Mouse (Mus musculus): ENCODE data around the gene Zfp981.
"Not testable (repeated sequence)": the region's sequence is repeated elsewhere in the genome, so short reads cannot be mapped to it uniquely, and the experiment has no call there.

Zfp981 gene

DNA sequence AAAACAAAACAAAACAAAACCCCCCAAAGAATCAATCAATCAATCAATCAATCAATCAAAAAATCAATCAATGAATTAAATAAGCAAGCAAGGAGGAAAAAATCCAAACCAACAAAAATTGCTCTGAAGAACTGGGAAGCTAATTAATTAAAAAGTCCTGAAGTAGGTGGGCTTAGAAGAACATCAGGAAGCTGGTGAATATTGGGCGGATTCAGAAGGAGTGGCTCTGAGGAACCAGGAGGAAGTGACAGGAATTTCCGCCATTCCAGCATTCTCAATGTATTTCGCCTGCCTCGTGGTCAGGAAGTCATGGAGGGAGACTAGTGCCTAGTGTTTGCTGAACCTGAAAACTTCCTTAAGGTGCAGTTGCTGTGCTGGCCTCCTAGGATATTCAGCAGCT, at the start of gene Zfp981:
Zfp981 (plus strand) TSS at position 301 of the 400 bp plus-strand sequence.
- not testable (repeated sequence) for DNase-seq

DNA sequence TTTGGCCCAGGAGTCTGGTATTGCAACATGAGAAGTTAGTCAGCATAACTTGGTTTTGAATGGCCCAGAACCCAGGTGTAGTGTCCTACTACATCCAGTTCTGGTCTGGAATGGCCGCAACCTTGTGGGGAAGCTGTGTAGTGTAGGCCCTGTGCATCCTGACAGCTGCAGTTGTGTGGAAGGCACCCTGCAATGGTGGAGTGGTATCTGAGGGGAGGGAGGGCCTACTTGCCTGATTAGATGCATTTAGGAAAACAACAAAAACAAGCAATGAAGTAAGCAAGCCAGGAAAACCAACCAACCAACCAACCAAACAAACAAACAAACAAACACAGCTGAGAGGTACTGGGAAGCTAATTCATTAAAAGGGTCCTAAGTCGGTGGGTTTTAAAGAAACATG, 49.3 kb upstream of the Zfp981 start:
- not testable (repeated sequence) for DNase-seq

DNA sequence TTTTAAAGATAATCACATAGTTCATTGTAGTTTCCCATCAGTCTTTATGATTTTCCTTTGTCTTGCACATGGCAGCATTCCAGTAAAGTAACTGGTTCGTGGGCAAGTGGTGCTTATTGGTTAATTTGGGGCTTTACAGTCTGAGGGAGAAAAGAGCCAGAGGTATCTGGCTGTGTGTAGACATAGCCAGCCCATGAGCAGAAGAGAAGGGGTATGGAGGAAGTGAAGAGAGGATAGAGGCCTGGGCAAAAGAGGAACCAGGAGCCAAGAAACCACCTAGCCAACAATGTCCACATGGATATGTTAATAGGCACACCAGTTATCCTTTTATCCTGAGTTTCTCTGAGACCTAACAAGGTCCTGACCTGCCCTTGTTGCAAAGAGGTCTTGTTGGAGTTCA, 47.7 kb upstream of the Zfp981 start:
- not testable (repeated sequence) for DNase-seq

DNA sequence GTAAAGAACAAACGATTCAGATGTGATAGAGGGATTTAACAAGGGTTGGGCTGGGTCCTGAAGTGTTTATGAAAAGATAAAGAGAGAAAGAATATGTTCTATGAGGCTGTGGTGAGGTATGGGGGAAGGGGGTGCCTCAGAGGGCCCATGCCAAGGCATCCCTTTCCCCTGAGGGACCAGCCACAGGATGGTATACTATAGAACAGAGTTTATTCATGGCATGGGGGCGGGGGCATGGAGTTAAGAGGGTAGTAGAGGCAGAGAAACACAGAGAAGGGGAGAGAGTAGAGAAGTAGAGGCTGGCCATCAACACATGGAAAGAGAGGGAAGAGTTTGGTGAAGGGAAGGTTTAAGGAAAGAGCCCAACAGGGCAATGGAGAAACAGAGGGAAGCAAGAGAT, 46.9 kb upstream of the Zfp981 start:
- no peak for DNase-seq

DNA sequence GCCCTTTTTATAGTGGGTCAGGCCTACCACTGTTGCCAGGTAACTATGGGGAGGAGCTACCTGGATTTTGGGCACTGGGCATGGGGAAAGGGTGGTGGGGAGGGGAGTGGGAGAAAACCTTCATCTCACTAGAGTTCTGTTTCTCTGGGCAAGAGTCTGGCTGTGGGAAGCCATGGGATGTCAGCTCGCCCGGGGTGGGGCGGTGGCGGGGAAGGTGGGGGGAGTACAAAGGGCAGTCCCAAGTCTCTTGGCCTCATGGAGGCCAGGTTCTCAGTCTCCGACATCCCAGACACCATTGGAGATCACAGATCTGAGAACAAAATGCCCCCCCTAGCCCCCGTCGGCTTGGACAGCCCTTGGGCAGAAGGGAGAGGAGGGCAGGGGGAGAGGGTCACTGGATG, 46.5 kb upstream of the Zfp981 start:
- DNase-seq: peak; percentile 14

DNA sequence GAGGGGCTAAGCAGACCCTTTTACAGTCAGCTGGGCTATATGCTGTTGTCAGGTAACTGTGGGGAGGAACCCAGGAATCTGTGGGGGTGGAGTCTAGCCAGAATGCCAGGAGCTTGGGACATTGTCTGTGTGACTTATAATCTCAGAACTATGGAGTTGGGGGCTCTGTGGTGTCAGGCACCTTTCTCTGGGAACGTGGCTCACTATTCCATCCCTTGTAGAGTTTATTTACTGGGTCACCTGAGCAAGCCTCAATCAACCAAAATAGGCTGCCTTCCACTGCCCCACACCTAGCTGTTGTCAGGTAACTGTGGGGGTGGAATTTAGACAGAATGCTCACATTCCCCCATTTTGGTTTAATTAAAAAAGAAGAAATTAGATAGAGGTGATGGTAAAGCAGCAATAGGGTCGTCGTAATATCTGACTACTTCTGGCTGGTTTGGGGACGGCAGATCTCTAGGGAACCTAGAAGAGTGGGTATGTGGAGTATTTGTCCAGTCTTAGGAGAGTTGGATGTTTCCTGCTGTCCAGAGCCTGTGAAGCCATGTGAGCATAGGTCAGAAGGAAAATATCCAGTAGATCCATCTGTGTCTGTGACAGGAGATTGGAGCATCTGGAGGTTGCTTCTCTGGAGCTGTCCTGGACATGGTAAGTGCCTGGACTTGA, 45.6 kb upstream of the Zfp981 start:
- DNase-seq: no peak

DNA sequence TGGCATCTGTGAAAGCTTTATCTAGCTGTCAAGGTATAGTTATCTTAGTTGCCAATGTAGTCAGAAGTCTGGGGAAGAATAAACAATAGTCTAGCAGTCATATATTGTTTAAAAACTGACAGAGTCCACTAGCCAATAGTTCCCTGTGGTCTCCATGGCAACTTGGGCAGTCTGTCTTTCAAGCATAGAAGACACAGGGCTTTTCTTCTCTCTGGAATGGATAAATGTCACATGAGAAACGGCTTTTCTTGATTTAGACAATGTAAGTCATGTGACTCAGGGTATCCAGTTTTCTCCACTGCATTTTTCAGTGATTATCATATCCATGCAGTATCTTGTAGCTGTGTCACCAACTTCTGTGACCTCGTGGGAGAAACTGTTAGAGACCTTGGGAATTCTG, 44.7 kb upstream of the Zfp981 start:
- DNase-seq: no peak

DNA sequence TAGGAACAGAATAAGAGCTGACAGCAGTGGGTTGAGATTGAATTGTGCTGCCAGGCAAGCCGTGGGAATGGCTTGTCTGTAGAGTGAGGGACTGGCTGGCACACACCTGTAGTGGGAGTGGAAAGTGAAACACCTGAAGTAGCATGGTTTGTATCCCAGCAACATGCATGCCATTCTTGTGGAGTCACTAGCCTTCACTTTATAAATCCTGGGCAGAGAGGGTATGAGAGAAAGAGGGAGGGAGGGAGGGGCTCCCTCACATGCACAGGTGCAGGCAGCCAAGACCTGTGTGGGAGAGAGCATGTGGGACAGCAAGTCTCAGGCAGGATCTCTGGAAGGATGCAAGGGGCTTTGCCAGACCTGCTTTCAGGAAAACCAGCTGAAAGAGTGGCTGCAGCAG, 44.1 kb upstream of the Zfp981 start:
- DNase-seq: no peak

DNA sequence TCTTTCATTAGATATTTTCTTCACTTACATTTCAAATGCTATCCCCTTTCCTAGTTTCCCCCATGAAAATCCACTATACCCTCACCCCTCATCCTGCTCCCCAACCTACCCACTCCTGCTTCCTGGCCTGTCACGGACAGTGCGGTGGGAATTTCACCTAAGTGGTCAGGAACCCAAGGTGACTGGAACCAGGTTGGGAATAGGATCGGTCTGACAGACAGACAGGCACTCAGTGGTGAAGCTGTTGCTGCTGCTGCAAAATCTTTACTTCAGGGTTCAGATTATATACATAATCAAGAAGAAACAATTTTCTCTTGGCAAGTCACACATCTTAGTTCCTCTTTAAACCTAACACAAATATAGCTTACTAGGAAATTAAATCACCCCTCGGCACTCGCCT, 42.0 kb upstream of the Zfp981 start:
- not testable (repeated sequence) for DNase-seq

DNA sequence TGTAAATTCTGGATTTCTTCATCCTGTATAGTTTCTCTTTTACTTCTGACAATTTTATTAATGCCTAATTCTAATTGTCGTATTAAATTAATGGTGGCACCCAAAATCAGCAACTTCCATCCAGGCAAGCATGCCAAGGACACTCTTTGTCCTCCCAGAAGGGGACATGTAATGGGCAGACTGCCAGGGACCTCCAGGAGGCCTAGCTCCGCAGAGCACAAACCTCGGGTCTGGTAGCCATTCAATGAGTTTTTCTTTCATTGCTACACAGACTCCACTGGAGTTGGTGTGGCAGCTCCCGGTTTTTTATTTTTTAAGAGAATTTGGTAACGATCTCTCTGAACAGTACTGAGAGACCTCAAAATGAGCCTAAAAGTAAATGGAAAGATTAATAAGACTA, 41.1 kb upstream of the Zfp981 start:
- not testable (repeated sequence) for DNase-seq

DNA sequence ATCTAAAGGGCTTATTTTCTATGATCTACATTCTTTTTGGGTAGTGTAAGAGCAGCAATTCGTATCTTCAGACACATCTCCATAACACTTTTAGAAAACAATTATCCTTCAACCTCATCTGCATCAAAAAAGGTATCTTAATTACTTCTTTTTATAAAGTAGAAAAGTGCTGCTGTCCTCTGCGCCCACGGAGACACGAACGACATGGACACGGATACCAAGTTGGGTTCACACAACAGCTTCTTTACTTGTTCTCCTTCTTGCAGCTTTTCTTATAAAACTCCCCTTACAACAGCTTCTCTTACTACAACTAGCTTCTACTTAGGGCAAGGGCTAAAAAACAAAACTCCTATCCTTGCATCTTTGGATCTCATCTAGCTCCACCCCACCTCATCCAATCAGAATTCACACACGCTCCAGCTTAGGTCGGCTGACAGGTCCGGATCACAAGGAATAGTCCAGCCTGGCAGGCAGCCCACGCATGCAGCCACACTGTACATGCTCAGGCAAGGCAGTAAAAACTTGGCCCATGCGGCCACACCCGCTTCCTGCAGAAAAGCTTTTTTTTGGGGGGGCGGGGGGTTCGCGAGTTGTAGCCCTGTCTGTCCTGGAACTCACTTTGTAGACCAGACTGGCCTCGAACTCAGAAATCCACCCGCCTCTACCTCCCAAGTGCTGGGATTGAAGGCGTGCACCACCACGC, 38.0 kb upstream of the Zfp981 start:
- DNase-seq: not testable (repeated sequence)

DNA sequence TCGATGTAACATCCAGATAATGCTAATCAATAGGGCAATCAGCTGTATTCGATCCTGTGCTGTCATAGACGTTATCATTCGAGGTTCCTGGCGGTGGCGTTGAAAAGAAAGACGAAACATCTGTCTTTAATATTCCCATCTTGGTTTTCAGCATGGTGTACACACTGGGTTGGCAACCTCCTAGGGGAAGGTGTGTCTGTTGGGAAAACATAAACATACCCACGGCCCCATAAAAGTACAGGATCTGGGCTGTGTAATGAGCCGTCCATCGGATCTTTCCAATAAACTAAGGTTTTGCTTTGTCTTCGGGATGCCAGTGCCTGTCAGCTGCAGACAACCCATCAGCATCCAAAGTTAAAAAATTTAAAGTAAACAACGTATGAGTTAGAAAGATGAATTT, 31.8 kb upstream of the Zfp981 start:
- not testable (repeated sequence) for DNase-seq

DNA sequence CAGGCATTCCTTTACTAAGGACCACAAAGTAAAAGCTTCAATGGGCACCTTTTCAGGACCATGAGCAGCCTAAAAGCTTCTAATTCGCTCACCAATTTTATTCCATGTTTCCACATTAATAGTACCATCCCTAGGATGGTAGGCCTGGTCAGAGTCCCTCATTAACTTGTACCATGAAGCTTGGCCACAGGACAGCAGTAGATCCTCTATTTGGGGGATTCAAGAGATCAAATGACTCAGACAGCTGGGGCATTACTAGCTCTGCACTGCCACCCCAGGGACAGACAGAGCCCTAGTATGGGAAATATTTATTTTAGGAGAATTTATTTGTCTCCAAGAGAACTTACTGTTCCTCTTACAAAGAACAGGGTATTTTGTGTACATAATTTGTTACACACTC, 27.6 kb upstream of the Zfp981 start:
- not testable (repeated sequence) for DNase-seq

DNA sequence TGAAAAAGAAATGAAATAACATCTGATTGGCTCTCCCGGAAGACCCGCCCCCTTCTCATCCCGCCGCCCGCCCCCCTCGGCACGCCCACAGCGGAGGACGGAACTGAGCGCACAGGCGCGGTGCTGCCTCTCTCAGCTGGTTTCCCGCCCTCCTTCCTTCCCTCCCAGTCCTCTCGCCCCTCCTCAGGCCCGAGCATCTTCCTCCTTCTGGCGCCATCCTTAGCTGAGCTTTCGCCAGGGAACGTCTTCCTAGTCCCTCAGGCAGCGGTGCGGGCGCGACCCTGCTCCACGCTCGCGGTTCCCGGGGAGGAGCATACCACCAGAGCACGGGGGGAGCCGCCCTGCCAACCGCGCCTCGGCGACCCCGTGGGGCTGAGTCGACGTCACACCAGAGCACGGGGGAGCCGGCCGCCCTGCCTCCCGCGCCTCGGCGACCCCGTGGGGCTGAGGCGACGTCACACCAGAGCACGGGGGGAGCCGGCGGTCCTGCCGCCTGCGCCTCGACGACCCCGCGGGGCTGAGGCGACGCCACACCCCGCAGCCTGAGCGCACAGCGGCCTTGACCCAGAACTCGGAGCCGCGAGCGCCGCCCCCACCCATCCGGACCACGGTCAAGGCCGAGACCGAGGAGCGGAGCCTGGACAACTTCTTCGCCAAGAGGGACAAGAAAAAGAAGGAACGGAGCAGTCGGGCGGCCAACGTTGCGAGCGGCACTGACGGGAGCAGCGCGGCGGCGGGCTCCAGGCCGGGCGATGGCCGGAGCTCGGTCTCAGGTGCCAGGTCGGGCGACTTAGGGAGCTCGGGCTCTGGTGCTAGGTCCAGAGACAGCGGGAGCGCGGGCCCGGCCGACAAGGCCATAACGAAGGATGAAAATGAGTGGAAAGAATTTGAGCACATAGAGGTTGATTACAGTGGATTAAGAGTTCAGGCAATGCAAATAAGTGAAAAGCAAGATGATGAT, 26.8 kb upstream of the Zfp981 start:
- DNase-seq: not testable (repeated sequence)

DNA sequence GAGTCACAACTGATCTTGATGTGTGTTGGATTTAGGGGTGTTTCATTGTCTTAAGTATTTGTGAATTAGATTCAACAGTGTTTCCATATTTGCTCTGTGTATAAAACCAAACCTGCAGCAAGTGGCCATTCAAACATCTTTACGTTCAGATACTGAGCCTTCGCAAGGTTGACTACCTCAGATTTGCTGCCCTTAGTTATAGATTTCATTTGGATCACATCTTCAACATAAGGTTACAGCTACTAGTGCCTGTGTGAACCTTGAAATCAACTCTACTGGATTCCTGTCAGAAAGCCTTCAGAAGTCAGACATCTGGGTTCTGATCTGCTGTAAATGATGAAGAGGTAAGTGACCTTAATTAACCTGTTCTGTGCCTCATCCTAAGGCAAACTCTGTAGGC, 25.6 kb upstream of the Zfp981 start:
- DNase-seq: not testable (repeated sequence)

DNA sequence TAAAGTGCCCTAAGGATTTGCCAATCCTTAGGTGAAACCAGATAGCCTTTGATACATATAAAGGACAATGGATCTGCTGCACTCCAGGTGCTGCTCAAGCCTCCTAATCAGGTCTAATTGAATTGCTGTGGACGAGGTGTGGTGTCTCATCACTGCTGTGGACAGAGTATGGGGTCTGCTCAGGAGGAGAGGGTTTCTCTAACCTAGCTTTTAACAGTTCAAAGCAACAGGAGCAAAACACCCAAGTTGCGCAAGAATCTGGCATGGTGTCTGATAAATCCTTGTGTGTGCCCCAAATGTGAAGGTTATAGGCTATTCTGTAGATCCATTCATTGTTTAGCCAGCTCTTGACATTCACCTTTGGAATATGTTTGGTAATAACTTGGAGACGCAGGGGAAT, 24.9 kb upstream of the Zfp981 start:
- DNase-seq: not testable (repeated sequence)

DNA sequence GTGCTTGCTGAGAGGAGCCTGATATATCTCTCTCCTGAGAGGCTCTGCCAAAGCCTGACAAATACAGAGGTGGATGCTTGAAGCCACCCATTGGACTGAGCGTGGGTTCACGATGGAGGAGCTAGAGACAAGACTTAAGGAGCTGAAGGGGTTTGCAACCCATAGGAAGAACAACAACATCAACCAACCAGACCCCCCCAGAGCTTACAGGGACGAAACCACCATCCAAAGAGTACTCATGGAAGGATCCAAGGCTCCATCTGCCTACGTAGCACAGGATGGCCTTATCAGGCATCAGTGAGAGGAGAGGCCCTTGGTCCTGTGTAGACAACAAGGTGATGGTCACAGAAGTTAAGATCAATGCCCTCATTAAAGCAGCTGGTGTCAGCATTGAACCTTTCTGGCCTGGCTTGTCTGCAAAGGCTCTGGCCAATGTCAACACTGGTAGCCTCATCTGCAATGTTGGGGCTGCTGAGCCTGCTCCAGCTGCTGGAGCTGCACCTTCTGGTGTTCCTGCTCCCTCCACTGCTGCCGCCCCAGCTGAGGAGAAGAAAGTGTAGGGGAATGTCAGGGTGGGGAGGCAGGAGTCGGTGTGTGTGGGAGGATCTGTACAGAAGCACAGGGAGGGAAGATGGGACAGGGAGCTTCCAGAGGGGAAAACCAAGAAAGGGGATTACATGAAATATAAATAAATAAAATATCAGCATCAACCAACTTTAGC, 21.3 kb upstream of the Zfp981 start:
- not testable (repeated sequence) for DNase-seq

DNA sequence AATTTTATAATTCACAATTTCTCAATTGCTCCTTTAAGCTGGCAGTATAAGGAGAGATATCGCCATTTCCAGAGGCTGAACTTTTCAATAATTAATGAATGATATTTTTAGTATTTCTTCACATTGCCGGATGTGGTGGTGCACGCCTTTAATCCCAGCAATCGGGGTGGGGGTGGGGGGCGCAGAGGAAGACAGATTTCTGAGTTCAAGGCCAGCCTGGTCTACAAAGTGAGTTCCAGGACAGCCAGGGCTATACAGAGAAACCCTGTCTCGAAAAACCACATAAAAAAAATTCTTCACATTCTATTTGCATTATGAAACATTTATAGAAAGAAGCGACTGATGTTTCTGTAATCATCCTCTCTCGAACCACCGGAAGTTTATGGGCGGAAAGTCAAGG, 19.3 kb upstream of the Zfp981 start:
- DNase-seq: not testable (repeated sequence)

DNA sequence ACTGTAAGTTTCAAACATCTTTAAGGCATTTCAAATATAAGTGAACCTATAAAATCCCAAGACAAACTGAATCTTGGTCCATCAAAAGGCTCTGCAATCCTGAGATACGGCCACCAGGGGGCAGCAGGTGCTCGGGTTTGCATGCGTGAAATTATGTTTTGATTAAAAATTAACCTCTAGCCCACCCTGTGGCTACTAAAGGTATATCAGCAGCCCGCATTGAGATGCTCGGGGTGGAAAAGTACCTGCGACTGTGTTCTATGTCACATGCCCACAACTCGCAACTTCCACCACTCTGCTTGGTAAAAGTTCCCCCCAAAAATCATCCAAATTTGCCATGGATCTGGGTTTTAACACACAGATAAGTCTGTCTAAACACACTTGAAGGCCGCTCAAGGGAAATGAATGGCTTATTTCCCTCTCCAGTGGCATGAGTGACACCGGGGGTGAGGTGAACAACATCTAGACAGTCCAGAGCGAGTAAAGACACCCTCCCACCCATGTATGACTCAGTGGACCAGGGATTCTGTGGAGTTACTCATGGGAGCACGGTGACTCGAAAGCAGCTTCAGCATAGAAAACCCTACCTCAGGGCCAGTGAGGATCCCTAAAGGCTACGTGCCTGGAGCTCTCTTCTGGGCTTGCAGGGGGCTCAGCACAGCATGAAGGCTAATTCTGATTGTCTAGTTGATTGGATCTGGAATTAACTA, 18.1 kb upstream of the Zfp981 start:
- DNase-seq: peak; percentile 22

DNA sequence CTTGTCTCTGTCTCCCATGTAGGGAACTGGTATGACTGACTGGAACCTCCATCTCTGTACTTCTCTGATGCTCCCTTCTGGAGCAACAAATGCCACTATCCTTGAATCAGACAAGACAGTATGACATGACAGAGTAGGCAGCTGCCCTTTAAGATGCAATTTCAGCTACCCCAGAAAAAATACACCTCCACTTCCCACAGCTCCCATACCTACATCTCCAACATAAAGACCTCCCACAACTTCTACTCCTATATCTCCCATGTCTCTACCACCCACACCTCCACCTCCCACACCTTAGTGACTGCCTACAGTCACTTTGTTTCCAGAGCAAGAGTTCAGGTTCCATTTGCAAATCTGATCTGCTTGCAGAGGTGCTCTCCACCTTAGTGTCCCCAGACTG, 17.2 kb upstream of the Zfp981 start:
- not testable (repeated sequence) for DNase-seq

DNA sequence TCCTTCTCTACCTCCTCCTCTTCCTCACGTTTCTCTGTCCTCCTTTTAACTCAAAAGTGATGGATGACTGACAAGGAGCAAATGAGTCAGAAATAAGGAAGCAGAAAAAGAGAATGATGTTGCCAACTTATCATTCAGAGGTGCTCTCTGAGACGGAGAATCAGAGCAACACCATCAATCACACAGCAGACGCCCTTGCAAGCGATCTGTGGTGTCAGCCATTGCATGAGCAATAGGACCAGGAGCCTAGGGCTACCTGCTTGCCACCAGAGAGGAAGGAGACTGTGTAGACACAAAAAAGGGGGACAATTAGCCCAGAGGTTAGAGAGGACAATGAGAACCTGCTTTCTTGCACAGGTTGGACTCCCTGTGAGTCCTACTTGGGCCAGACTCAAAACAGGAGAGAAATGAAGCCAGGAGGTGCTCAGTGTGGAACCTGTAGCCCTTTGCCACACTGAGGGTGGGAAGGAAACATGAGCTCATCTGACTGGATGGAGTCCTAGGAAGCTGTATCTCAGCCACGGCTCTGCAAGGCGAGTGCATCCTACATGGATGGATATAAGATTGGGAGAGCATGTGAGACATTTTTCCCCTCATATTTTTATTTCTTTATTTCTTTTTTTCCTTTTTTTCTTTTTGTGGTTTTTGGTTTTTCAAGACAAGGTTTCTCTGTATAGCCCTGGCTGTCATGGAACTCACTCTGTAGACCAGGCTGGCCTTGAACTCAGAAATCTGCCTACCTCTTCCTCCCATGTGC, 16.5 kb upstream of the Zfp981 start:
- DNase-seq: not testable (repeated sequence)

All from thymus, postnatal 4 days (tissue).